Mouse (Mus musculus): Measurements from ENCODE around the gene Vipas39.

DNA sequence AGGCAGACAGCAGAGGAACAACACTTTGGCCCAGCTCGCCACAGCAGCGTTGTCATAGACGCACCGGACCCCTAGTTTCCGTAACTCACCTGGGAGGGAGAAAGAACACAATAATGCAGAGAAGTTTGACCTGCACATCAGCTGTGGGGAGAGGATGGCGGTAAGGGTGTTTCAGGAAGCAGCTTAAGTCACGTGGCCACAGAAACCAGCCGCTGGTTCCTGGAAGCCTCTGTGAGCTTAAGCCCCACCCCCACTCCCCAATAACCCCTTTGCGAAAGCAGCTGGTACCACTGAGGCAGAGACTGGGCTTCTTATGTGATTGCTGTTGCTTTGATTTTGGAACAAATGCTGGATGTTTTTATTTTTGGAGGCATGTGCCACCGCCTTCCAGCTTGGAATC, 41.1 kb downstream of the Vipas39 start:
- no peak for TF ChIP-seq CTCF (IDR thresholded peaks at IDR 0.05; ENCODE audit: borderline replicate concordance, control insufficient read depth, extremely low read depth, insufficient read depth, low read length, poor library complexity)
- no peak for TF ChIP-seq POLR2A (IDR thresholded peaks at IDR 0.05; ENCODE audit: control insufficient read depth, extremely low read depth, insufficient read depth, low read length, poor library complexity)

All from thymus, adult 2 months (tissue).